Mouse (Mus musculus) heart, embryonic 11.5 days (tissue): ENCODE results near the gene Hoxa9. TPM values are rescaled to one million over a fixed set of nuclear protein-coding genes. Genes with fewer than 3 reads are reported as not detected.
A peak's percentile ranks its signal among the peaks of the same experiment; 100 is the strongest.

ENCODE experiments used
- ATAC-seq: fragments of 200-750 bp; cut with Nextera tagmentation; replicated peaks from 2 replicates; pipeline ENCODE4 v1.8.0; 2017; ENCODE audit warnings: moderate library complexity; ENCODE audit not compliant: insufficient number of reproducible peaks, low FRiP score, low TSS enrichment
- H3K27ac ChIP-seq: fragments of 300-500 bp; sonication (generic); 2 replicates; pipeline ENCODE4 v1.5.1; 2014; ENCODE audit warnings: mild to moderate bottlenecking, low read depth, low read length
- H3K27me3 ChIP-seq: fragments of 300-500 bp; sonication (generic); 2 replicates; pipeline ENCODE4 v1.6.1; 2014; ENCODE audit warnings: mild to moderate bottlenecking, low read length, mixed read lengths; ENCODE audit not compliant: control insufficient read depth, insufficient read depth
- H3K36me3 ChIP-seq: fragments of 300-500 bp; sonication (generic); 2 replicates; pipeline ENCODE4 v1.6.1; 2014; ENCODE audit warnings: mild to moderate bottlenecking, low read length, moderate library complexity, mixed read lengths; ENCODE audit not compliant: control insufficient read depth, insufficient read depth
- H3K4me1 ChIP-seq: fragments of 300-500 bp; sonication (generic); 2 replicates; pipeline ENCODE4 v1.6.1; 2014; ENCODE audit warnings: low read length; ENCODE audit not compliant: control insufficient read depth, insufficient read depth
- H3K4me2 ChIP-seq: fragments of 300-500 bp; sonication (generic); 2 replicates; pipeline ENCODE4 v1.6.1; 2014; ENCODE audit warnings: mild to moderate bottlenecking, moderate library complexity
- H3K4me3 ChIP-seq: fragments of 300-500 bp; sonication (generic); 2 replicates; pipeline ENCODE4 v1.5.1; 2014; ENCODE audit warnings: low read depth, low read length
- H3K9ac ChIP-seq: fragments of 300-500 bp; sonication (generic); 2 replicates; pipeline ENCODE4 v1.6.1; 2014; ENCODE audit warnings: mild to moderate bottlenecking, low read depth, low read length, moderate library complexity
- H3K9me3 ChIP-seq: fragments of 300-500 bp; sonication (generic); replicated peaks from 2 replicates; pipeline ENCODE4 v1.6.1; 2016; ENCODE audit warnings: low read length; ENCODE audit not compliant: control insufficient read depth
- WGBS: fragments of 180-500 bp; shearing (Covaris S2); extraction: QIAGEN DNeasy Blood & Tissue Kit; methylation state at CpG from one replicate; pipeline ENCODE4 v1.1.7; 2014; ENCODE audit not compliant: insufficient replicate concordance; 5-methylcytosine and 5-hydroxymethylcytosine counted together
- polyA plus RNA-seq: library from polyadenylated mRNA; unstranded; fragments of >200 nt; fragmentation: Nextera tagmentation; extraction: Ambion mirVana; gene quantifications from 2 replicates; pipeline ENCODE4 v1.2.1, GENCODE M21; 2014

Hoxa9 gene
- polyA plus RNA-seq, 1 experiment from 2014 or later: 0.29 TPM

GRCm38 (mm10) chr6:52207684-52207976, 23.3 kb downstream of the Hoxa9 start:
- Histone ChIP-seq H3K27me3 (peaks cover 99% of the 10 kb centered on the region), H3K4me1 (peaks cover 16% of the 10 kb centered on the region)
- no peak for ATAC-seq

DNA sequence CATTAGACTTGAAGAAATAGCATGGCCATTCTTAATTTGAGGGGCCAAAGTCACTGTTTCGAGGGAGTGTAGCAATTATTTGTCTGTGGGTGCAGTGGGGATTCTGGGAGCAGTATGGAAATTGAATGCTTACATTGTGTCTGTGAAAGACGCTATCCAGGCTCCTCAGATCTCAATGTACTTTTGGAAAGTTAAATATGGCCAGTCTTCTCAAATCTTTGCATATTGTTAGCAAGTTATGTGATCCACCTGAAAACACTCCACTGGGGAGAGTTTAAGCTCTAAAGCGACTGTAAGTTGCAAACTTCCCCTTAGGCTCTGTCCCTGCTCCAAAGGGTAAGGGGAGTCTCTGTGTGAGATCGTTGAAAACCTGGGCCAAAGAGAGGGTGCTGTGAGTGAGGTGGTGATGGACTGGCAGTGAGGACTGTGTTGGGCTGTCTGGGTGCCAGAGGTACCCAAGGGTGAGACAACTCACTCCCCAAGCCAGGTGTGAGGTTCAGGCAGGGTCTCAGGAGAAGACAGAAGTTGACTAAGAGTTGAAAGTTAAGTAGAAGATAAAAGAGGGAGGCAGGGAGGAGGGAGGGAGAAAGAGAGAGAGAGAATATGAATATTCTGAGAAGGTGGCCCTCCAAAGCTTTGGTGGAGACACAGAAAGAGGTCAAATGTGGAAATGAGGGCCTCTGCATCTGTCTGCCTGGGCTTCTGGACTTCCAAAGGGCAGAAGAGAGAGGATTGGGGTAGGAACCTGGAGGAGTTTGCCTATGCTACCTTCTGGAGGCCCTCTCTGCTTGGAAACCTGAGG, 23.8 kb downstream of the Hoxa9 start:
- Histone ChIP-seq H3K4me1 (peaks cover 15% of the 10 kb centered on the region), H3K4me3 (no peak overlapping the region), H3K36me3 (no peaks in the 10 kb centered on the region), H3K27me3 (peaks cover 99% of the 10 kb centered on the region), H3K27ac (no peak overlapping the region), H3K9ac (no peak overlapping the region), H3K4me2 (no peak overlapping the region), H3K9me3 (no peaks in the 10 kb centered on the region)
- ATAC-seq: no peak
- WGBS: 6% methylated on average over 4 of the region's 4 CpGs

More at GRCm38 (mm10) chr6:52207684-52207976, 23.3 kb downstream of the Hoxa9 start:
- no peak overlapping the region for H3K4me2 ChIP-seq
- H3K9ac ChIP-seq: no peak overlapping the region
- H3K4me3 ChIP-seq: no peak overlapping the region
- H3K36me3 ChIP-seq: no peaks in the 10 kb centered on the region
- H3K9me3 ChIP-seq: no peaks in the 10 kb centered on the region
- H3K27ac ChIP-seq: no peak overlapping the region

- Histone ChIP-seq H3K9ac (no peak overlapping the region), H3K9me3 (no peaks in the 10 kb centered on the region), H3K27ac (no peak overlapping the region), H3K27me3 (peaks cover 99% of the 10 kb centered on the region), H3K4me1 (peaks cover 12% of the 10 kb centered on the region), H3K4me3 (no peak overlapping the region), H3K36me3 (no peaks in the 10 kb centered on the region), H3K4me2 (peak overlapping the region; percentile 20)
- WGBS: under 1% methylated on average over 55 of the region's 55 CpGs
- ATAC-seq: no peak
Measured at GRCm38 (mm10) chr6:52205638-52206621, 25.0 kb downstream of the Hoxa9 start.

DNA sequence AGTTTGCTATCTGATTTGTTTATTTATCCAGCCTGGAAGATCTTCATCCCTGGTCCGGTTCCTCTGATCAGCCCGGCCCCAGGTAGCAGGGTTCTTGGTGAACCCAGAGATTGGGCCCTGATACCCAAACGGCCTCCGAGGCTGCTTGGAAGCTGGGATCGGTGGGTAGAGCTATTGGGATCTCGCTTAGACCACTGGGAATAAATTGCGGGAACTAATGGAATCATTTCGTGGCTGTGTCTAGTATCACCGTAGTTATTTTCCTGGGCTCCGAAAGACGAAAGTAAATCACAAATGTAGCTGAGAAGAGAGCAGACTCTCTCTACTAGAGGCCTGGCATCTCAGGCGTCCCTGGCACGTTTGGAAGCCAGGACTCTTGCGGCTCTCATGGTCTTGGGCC, 25.7 kb downstream of the Hoxa9 start:
- Histone ChIP-seq H3K4me2 (no peak overlapping the region), H3K27me3 (peaks cover 100% of the 10 kb centered on the region), H3K36me3 (no peaks in the 10 kb centered on the region), H3K4me1 (peaks cover 12% of the 10 kb centered on the region), H3K4me3 (no peak overlapping the region), H3K27ac (no peak overlapping the region), H3K9me3 (no peaks in the 10 kb centered on the region), H3K9ac (no peak overlapping the region)
- ATAC-seq: no peak
- 4% methylated on average over 14 of the region's 14 CpGs for WGBS

GRCm38 (mm10) chr6:52204050-52204752, 26.7 kb downstream of the Hoxa9 start, which contains the start of gene Hoxa5:
Hoxa5 (minus strand) TSS chr6:52204587.
- Histone ChIP-seq H3K27me3 (peaks cover 100% of the 10 kb centered on the region), H3K4me3 (peak within 1 kb of the TSS; percentile 36), H3K9me3 (no peaks in the 10 kb centered on the region), H3K4me2 (peak within 1 kb of the TSS; percentile 66), H3K4me1 (peaks cover 12% of the 10 kb centered on the region), H3K9ac (peak within 1 kb of the TSS; percentile 64; the same call in 1 of the 2 replicates), H3K27ac (0 out of 2 replicates have a peak within 1 kb of the TSS, but pooled peaks have one; percentile 29), H3K36me3 (no peaks in the 10 kb centered on the region)
- under 1% methylated on average over 65 of the region's 65 CpGs for WGBS
- no peak; the same call in 1 of the 2 replicates for ATAC-seq

DNA sequence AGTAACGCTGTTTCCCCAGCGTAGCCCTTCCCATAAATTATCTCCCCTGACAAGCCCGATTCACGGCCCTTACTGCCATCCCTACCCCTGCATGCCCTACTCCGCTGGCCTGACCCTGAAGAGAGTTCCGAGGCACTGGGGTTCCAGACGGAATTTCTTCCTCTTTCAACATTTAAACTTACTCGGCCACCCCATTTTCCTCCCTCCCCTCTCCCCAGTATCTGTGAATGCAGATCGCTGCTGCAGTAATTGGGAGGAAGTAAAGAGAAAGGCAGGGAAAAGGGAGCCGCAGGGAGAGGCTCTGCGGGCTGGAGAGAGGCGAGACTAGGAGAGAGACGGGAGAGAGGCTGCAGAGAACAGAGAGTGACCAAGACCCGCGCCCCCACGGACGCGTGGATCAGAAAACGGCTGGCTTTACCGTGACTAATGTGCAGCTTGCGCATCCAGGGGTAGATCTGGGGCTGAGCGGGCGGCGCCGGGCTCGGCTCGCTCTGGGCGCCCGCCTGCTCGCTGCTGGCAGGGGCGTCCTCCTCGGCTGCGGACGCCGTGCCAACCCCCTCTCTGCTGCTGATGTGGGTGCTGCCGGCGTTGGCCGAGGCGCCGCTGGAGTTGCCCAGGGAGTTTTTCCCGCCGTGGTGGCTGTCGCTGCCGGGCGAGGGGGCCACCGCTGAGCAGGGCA, 27.4 kb downstream of the Hoxa9 start:
- Histone ChIP-seq H3K36me3 (no peaks in the 10 kb centered on the region), H3K9me3 (no peaks in the 10 kb centered on the region), H3K9ac (peak overlapping the region; percentile 64; the same call in 1 of the 2 replicates), H3K4me1 (peaks cover 12% of the 10 kb centered on the region), H3K4me3 (peak overlapping the region; percentile 36), H3K27me3 (peaks cover 100% of the 10 kb centered on the region), H3K4me2 (peak overlapping the region; percentile 66), H3K27ac (0 out of 2 replicates have a peak overlapping the region, but pooled peaks have one; percentile 29)
- no peak for ATAC-seq
- WGBS: under 1% methylated on average over 46 of the region's 46 CpGs

DNA sequence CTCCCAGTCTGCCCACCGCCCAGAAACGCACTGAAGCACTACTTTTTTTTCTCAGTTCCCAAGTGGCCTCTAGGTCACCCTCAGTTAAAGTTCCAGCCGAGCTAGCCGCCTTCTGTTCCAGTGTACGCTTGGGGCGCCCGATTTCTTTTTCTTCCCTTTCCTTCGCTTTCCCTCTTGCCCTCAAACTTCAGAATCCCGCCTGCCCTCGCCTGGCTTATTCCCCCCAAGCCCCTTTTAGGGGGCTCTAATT, 27.8 kb downstream of the Hoxa9 start:
- peak overlapping the region; percentile 64; the same call in 1 of the 2 replicates for H3K9ac ChIP-seq
- peak overlapping the region; percentile 36 for H3K4me3 ChIP-seq
- peaks cover 100% of the 10 kb centered on the region for H3K27me3 ChIP-seq
- WGBS: 0% methylated on average over 10 of the region's 10 CpGs
- no peaks in the 10 kb centered on the region for H3K9me3 ChIP-seq
- H3K27ac ChIP-seq: no peak overlapping the region
- H3K36me3 ChIP-seq: no peaks in the 10 kb centered on the region
- H3K4me2 ChIP-seq: peak overlapping the region; percentile 66
- no peak for ATAC-seq
- H3K4me1 ChIP-seq: peaks cover 12% of the 10 kb centered on the region
